Mouse (Mus musculus) Patski (cell line): Measurements from ENCODE around the gene Arhgap33. TPM values are rescaled to one million over a fixed set of nuclear protein-coding genes. Genes with fewer than 3 reads are reported as not detected.
"Not testable (repeated sequence)": the region's sequence is repeated elsewhere in the genome, so short reads cannot be mapped to it uniquely, and the experiment has no call there.

Experiments used
- ATAC-seq: fragments of 100-300 bp; one replicate; pipeline ENCODE4 v1.8.0; 2021
- CTCF ChIA-PET: fragments of 350-600 bp; sonication (Branson Sonifier 250); formaldehyde crosslinking; loops from one replicate; lab custom pipeline; 2022; ENCODE audit warnings: inconsistent platforms; lab: Charles Lee
- POLR2A ChIA-PET: fragments of 350-600 bp; sonication (Branson Sonifier 250); formaldehyde crosslinking; loops from one replicate; lab custom pipeline; 2022; ENCODE audit warnings: antibody characterized with exemption, inconsistent platforms; lab: Charles Lee
- DNase-seq: peaks from one replicate; pipeline ENCODE4 v3.0.0-alpha.2; 2011; ENCODE audit warnings: low read depth, low spot score
- H3K27me3 ChIP-seq: fragments of 371-371 bp; one replicate; pipeline ENCODE4 v1.5.1; 2021
- CTCF ChIP-seq: fragments of 100-300 bp; IDR thresholded peaks from one replicate; pipeline ENCODE4 v1.5.1; 2021
- in situ Hi-C: fragments of 300-500 bp; cut with MboI; formaldehyde crosslinking; loops from 3 replicates; pipeline ENCODE4 v1.11.1; 2018; ENCODE audit warnings: low pct_unique_long_range_greater_than_20kb, mixed read lengths
- polyA plus RNA-seq: library from polyadenylated mRNA; unstranded; gene quantifications from one replicate; pipeline ENCODE4 v1.2.3, GENCODE M21; 2021

Gene Arhgap33
- polyA plus RNA-seq, 1 experiment from 2014 or later = 5.4 TPM

- no peak for DNase-seq
- ATAC-seq = no peak
- H3K27me3 ChIP-seq = peaks cover 4% of the 10 kb centered on the region
- CTCF ChIA-PET = interaction anchor here (0.9 to 3.2 kb wide), 9 partner anchors 9 to 166 kb away, joined by 3 to 13 read pairs (median 3); no protein-coding TSS in a partner anchor
- TF ChIP-seq CTCF = no peak
- in situ Hi-C loops = loop anchor here (5.0 kb wide), 1 partner anchor 54 kb away; no protein-coding TSS in a partner anchor
- POLR2A ChIA-PET = interaction anchor here (0.8 kb wide), 1 partner anchor 25 kb away, joined by 5 read pairs; no protein-coding TSS in a partner anchor
Measured at GRCm38 (mm10) chr7:30493401-30493931, 41.4 kb downstream of the Arhgap33 start, which contains the start of gene Prodh2. Gene Prodh2 (plus strand): TSS chr7:30493622.

- TF ChIP-seq CTCF = peak; percentile 91
- ATAC-seq (no peak), DNase-seq (no peak)
- in situ Hi-C loops = loop anchor here (5.0 kb wide), 1 partner anchor 55 kb away; no protein-coding TSS in a partner anchor
- peaks cover 4% of the 10 kb centered on the region for H3K27me3 ChIP-seq
- ChIA-PET POLR2A (interaction anchor here (0.8 kb wide), 1 partner anchor 26 kb away, joined by 5 read pairs; no protein-coding TSS in a partner anchor), CTCF (interaction anchor here (0.6 to 3.2 kb wide), 11 partner anchors 10 to 190 kb away, joined by 3 to 13 read pairs (median 3); no protein-coding TSS in a partner anchor)
Measured at GRCm38 (mm10) chr7:30492765-30493164, 42.1 kb downstream of the Arhgap33 start.

- ATAC-seq (peak; percentile 26), DNase-seq (peak; percentile 35)
- CTCF ChIA-PET = interaction anchor here (0.9 to 3.2 kb wide), 5 partner anchors 41 to 157 kb away, joined by 3 to 13 read pairs (median 5); partner anchors contain the start of gene Proser3
- POLR2A ChIA-PET = interaction anchor here (0.5 kb wide), 1 partner anchor 60 kb away, joined by 3 read pairs; no protein-coding TSS in a partner anchor
- H3K27me3 ChIP-seq = peaks cover 4% of the 10 kb centered on the region
- in situ Hi-C loops = loop anchor here (5.0 kb wide), 1 partner anchor 56 kb away; no protein-coding TSS in a partner anchor
- peak; percentile 35 for TF ChIP-seq CTCF
Measured at GRCm38 (mm10) chr7:30490957-30491307, 43.9 kb downstream of the Arhgap33 start.

- H3K27me3 ChIP-seq = peaks cover 4% of the 10 kb centered on the region
- POLR2A ChIA-PET = interaction anchor here (0.5 kb wide), 1 partner anchor 61 kb away, joined by 3 read pairs; no protein-coding TSS in a partner anchor
- TF ChIP-seq CTCF = peak; percentile 65
- in situ Hi-C loops = loop anchor here (5.0 kb wide), 1 partner anchor 57 kb away; no protein-coding TSS in a partner anchor
- ATAC-seq (no peak), DNase-seq (no peak)
- CTCF ChIA-PET = interaction anchor here (0.9 to 3.2 kb wide), 6 partner anchors 11 to 157 kb away, joined by 3 to 13 read pairs (median 5); partner anchors contain the start of gene Proser3
Measured at GRCm38 (mm10) chr7:30490251-30490956, 44.5 kb downstream of the Arhgap33 start.

DNA sequence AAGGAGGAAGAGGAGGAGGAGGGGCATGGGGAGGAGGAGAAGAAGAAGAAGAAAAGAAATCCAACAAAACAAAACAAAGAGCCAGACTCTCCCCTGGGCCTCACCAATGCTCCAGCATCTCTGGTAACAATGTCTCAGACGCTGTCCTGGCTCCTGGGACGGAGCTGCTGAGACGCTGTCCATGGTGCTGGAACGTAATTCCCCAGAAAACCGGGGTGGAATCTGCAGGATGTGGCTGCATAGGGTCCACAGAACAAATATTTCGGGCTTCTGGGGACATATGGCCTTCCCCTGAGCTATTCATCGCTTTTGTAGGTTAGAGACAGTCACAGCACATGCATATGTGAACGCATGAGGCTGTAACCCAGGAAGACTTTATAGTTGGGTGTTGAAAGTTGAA lies 50.6 kb downstream of the Arhgap33 start:
- H3K27me3 ChIP-seq = peaks cover 22% of the 10 kb centered on the region
- ATAC-seq (no peak), DNase-seq (no peak)
- ChIA-PET CTCF (no interaction called here), POLR2A (no interaction called here)
- in situ Hi-C loops = no loop called here
- no peak for TF ChIP-seq CTCF

- DNase-seq (no peak), ATAC-seq (no peak)
- CTCF ChIA-PET = no interaction called here
- POLR2A ChIA-PET = interaction anchor here (0.5 to 0.6 kb wide), 3 partner anchors 24 to 252 kb away, joined by 3 read pairs; no protein-coding TSS in a partner anchor
- H3K27me3 ChIP-seq = peaks cover 39% of the 10 kb centered on the region
- TF ChIP-seq CTCF = no peak
- in situ Hi-C loops = no loop called here
Measured at GRCm38 (mm10) chr7:30477415-30478381, 57.2 kb downstream of the Arhgap33 start.

DNA sequence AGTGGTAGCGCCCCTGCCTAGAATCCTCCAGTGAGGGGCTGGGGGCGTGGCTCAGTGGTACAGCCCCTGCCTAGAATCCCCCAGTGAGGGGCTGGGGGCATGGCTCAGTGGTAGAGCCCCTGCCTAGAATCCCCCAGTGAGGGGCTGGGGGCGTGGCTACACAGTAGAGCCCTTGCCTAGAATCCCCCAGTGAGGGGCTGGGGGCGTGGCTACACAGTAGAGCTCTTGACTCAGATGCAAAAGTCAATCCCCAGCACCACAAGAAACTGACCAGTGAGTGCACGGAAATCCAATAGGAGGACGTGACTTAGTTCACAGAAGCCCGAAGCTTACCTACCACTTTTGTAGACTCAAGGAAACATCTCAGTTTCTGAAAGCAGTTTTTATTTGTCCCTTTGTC lies 58.7 kb downstream of the Arhgap33 start:
- CTCF ChIA-PET = interaction anchor here (1.7 kb wide), 1 partner anchor 11 kb away, joined by 3 read pairs; no protein-coding TSS in a partner anchor
- peaks cover 28% of the 10 kb centered on the region for H3K27me3 ChIP-seq
- DNase-seq, POLR2A ChIA-PET, ATAC-seq, in situ Hi-C loops: not testable (repeated sequence)

- peaks cover 23% of the 10 kb centered on the region for H3K27me3 ChIP-seq
- ATAC-seq = no peak
- ChIA-PET CTCF (interaction anchor here (1.6 to 1.7 kb wide), 2 partner anchors 9 to 139 kb away, joined by 3 read pairs; no protein-coding TSS in a partner anchor), POLR2A (no interaction called here)
- no peak for DNase-seq
- no peak for TF ChIP-seq CTCF
- in situ Hi-C loops = loop anchor here (5.0 kb wide), 1 partner anchor 38 kb away; no protein-coding TSS in a partner anchor
Measured at GRCm38 (mm10) chr7:30474999-30475398, 59.9 kb downstream of the Arhgap33 start.

DNA sequence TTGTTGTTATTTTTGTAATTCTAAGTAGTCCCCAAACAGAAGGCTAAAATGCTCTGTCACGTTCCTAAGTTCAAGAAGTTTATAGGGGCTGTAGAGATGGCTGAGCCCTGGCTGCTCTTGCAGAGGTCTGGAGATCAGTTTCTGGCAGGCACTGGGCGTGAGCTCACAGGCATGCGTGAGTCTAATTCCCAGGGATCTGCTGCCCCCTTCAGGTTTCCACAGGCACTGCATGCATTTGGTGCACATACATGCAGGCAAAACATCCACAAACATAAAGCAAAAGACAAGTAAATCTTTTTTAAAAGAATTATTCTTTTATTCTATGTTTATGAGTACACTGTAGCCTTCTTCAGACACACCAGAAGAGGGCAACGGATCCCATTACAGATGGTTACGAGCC lies 62.4 kb downstream of the Arhgap33 start:
- no peak for ATAC-seq
- in situ Hi-C loops = loop anchor here (5.0 kb wide), 1 partner anchor 35 kb away; no protein-coding TSS in a partner anchor
- TF ChIP-seq CTCF = no peak
- H3K27me3 ChIP-seq = peaks cover 24% of the 10 kb centered on the region
- ChIA-PET POLR2A (no interaction called here), CTCF (no interaction called here)
- no peak for DNase-seq

Other genes with a start within 250 kb of the Arhgap33 start
- gene Clip3, start 243.3 kb downstream of the Arhgap33 start, polyA plus RNA-seq = 78.3 TPM
- 35.2 TPM for gene Alkbh6, start 226.3 kb downstream of the Arhgap33 start, polyA plus RNA-seq
- 2.6 TPM for gene Syne4, start 220.3 kb downstream of the Arhgap33 start, polyA plus RNA-seq
- 3.3 TPM for gene E130208F15Rik, start 213.3 kb downstream of the Arhgap33 start, polyA plus RNA-seq
- gene Sdhaf1, start 211.2 kb downstream of the Arhgap33 start, polyA plus RNA-seq = 6.4 TPM
- 21.9 TPM for gene Lrfn3, start 172.3 kb downstream of the Arhgap33 start, polyA plus RNA-seq
- gene Tyrobp, start 121.3 kb downstream of the Arhgap33 start, polyA plus RNA-seq = not detected
- not detected for gene Hcst, start 115.2 kb downstream of the Arhgap33 start, polyA plus RNA-seq
- 0.86 TPM for gene Nfkbid, start 113.3 kb downstream of the Arhgap33 start, polyA plus RNA-seq
- gene Aplp1, start 89.5 kb downstream of the Arhgap33 start, polyA plus RNA-seq = 104 TPM
- not detected for gene Kirrel2, start 77.4 kb downstream of the Arhgap33 start, polyA plus RNA-seq
- gene Nphs1, start 76.7 kb downstream of the Arhgap33 start, polyA plus RNA-seq = not detected
- 0.05 TPM for gene Prodh2, start 41.4 kb downstream of the Arhgap33 start, polyA plus RNA-seq
- 29.8 TPM for gene Hspb6, start 17.1 kb upstream of the Arhgap33 start, polyA plus RNA-seq
- 19.5 TPM for gene Proser3, start 17.2 kb upstream of the Arhgap33 start, polyA plus RNA-seq
- gene Lin37, start 24.8 kb upstream of the Arhgap33 start, polyA plus RNA-seq = 36.4 TPM
- gene U2af1l4, start 28.2 kb upstream of the Arhgap33 start, polyA plus RNA-seq = 47.8 TPM
- 3.6 TPM for gene Gm49396, start 28.3 kb upstream of the Arhgap33 start, polyA plus RNA-seq
- 104 TPM for gene Psenen, start 28.6 kb upstream of the Arhgap33 start, polyA plus RNA-seq
- gene Igflr1, start 30.4 kb upstream of the Arhgap33 start, polyA plus RNA-seq = 1.0 TPM
- gene Kmt2b, start 53.7 kb upstream of the Arhgap33 start, polyA plus RNA-seq = 40.7 TPM
- gene Zbtb32, start 63.8 kb upstream of the Arhgap33 start, polyA plus RNA-seq = 1.9 TPM
- gene Upk1a, start 77.8 kb upstream of the Arhgap33 start, polyA plus RNA-seq = 0.47 TPM
- 1,119 TPM for gene Cox6b1, start 91.1 kb upstream of the Arhgap33 start, polyA plus RNA-seq
- gene Etv2, start 100.8 kb upstream of the Arhgap33 start, polyA plus RNA-seq = not detected
- gene Rbm42, start 115.3 kb upstream of the Arhgap33 start, polyA plus RNA-seq = 92.6 TPM
- gene Haus5, start 129.9 kb upstream of the Arhgap33 start, polyA plus RNA-seq = 13.3 TPM
- gene Pmis2, start 136.5 kb upstream of the Arhgap33 start, polyA plus RNA-seq = not detected
- 0.13 TPM for gene 2200002J24Rik, start 163.9 kb upstream of the Arhgap33 start, polyA plus RNA-seq
- not detected for gene Atp4a, start 177.1 kb upstream of the Arhgap33 start, polyA plus RNA-seq
- gene Tmem147, start 194.5 kb upstream of the Arhgap33 start, polyA plus RNA-seq = 177 TPM
- 0.46 TPM for gene Gapdhs, start 208.6 kb upstream of the Arhgap33 start, polyA plus RNA-seq
- 8.5 TPM for gene Sbsn, start 216.4 kb upstream of the Arhgap33 start, polyA plus RNA-seq
- 0.26 TPM for gene Dmkn, start 228.7 kb upstream of the Arhgap33 start, polyA plus RNA-seq